Mouse (Mus musculus): ENCODE data around the gene Vps25. TPM values are rescaled to one million over a fixed set of nuclear protein-coding genes. Genes with fewer than 3 reads are reported as not detected.

Gene Vps25
- polyA plus RNA-seq, 1 experiment from 2014 or later = 133 TPM

GRCm38 (mm10) chr11:101245855-101246701, 7.4 kb upstream of the Vps25 start, which contains the start of gene Ramp2:
Gene Ramp2 (plus strand): TSS chr11:101246028.
- Histone ChIP-seq H3K27ac (replicated peaks) (peak within 1 kb of the TSS; percentile 85), H3K9ac (peak within 1 kb of the TSS; percentile 69), H3K4me3 (replicated peaks) (peak within 1 kb of the TSS; percentile 68), H3K36me3 (no peaks in the 10 kb centered on the region), H3K9me3 (replicated peaks) (no peaks in the 10 kb centered on the region), H3K4me2 (replicated peaks) (peak within 1 kb of the TSS; percentile 93), H3K4me1 (peaks cover 35% of the 10 kb centered on the region), H3K27me3 (0 out of 2 replicates have a peak, but pooled peaks cover 9% of the 10 kb centered on the region)
- under 1% methylated on average over 61 of the region's 63 CpGs for WGBS
- ATAC-seq (ENCODE audit: insufficient number of reproducible peaks, low FRiP score, low TSS enrichment, low read depth) = peak; percentile 67

- WGBS = 11% methylated on average over 7 of the region's 7 CpGs
- 0 out of 2 replicates have a peak, but pooled peaks have one; percentile 5 for ATAC-seq (ENCODE audit: insufficient number of reproducible peaks, low FRiP score, low TSS enrichment, low read depth)
- Histone ChIP-seq H3K27me3 (0 out of 2 replicates have a peak, but pooled peaks cover 9% of the 10 kb centered on the region), H3K9ac (peak overlapping the region; percentile 69), H3K9me3 (replicated peaks) (no peaks in the 10 kb centered on the region), H3K36me3 (no peaks in the 10 kb centered on the region), H3K27ac (replicated peaks) (peak overlapping the region; percentile 85), H3K4me3 (replicated peaks) (peak overlapping the region; percentile 68), H3K4me2 (replicated peaks) (peak overlapping the region; percentile 93), H3K4me1 (peaks cover 35% of the 10 kb centered on the region)
Measured at GRCm38 (mm10) chr11:101246702-101247012, 6.8 kb upstream of the Vps25 start.

- no peak for ATAC-seq (ENCODE audit: insufficient number of reproducible peaks, low FRiP score, low TSS enrichment, low read depth)
- Histone ChIP-seq H3K36me3 (no peaks in the 10 kb centered on the region), H3K4me3 (replicated peaks) (peak overlapping the region; percentile 68), H3K27ac (replicated peaks) (0 out of 2 replicates have a peak overlapping the region, but pooled peaks have one; percentile 85), H3K4me1 (peaks cover 35% of the 10 kb centered on the region), H3K27me3 (0 out of 2 replicates have a peak, but pooled peaks cover 9% of the 10 kb centered on the region), H3K9me3 (replicated peaks) (no peaks in the 10 kb centered on the region), H3K9ac (no peak overlapping the region), H3K4me2 (replicated peaks) (peak overlapping the region; percentile 93)
- WGBS = 80% methylated on average over 6 of the region's 6 CpGs
Measured at GRCm38 (mm10) chr11:101247521-101248030, 5.9 kb upstream of the Vps25 start.

DNA sequence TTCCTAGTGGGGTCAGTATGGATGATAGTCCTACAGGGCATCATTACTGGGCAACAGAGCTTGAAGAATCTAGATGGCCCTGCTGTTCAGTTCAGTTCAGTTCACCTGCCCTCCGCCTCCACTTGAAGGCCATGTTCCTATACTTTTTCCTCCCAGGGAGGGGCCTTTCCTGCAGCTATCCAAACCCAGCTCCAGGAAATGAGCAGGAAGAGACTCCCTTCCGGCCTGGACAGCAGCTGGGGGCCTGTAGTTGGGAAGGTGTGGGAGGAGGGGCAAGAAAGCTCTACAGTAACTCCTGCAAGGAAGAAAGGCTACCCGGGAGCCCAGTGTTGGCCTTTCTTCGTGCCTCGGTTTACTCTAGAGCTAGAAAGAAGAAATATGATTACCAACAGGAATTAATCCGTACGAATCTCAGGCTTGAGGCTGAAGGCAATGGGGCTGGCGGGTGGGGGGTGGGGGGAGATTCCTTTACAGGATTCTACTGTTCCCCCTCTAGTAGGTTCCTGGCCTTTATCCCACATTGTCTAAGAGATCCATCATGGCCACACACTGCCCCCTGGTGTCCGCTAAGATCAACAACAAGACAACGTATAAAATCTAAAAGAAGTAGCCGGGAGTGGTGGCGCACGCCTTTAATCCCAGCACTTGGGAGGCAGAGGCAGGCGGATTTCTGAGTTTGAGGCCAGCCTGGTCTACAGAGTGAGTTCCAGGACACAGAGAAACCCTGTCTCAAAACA, 5.1 kb upstream of the Vps25 start:
- Histone ChIP-seq H3K27me3 (0 out of 2 replicates have a peak, but pooled peaks cover 9% of the 10 kb centered on the region), H3K4me1 (peaks cover 38% of the 10 kb centered on the region), H3K36me3 (no peaks in the 10 kb centered on the region), H3K9ac (no peak overlapping the region), H3K4me3 (replicated peaks) (no peak overlapping the region; the same call in 1 of the 2 replicates), H3K4me2 (replicated peaks) (peak overlapping the region; percentile 17), H3K9me3 (replicated peaks) (no peaks in the 10 kb centered on the region), H3K27ac (replicated peaks) (peak overlapping the region; percentile 23; the same call in 1 of the 2 replicates)
- ATAC-seq (ENCODE audit: insufficient number of reproducible peaks, low FRiP score, low TSS enrichment, low read depth) = no peak
- WGBS = 28% methylated on average over 14 of the region's 14 CpGs

- no peak overlapping the region for H3K27ac ChIP-seq (replicated peaks)
- ATAC-seq (ENCODE audit: insufficient number of reproducible peaks, low FRiP score, low TSS enrichment, low read depth) = no peak
- no peak overlapping the region for H3K4me3 ChIP-seq (replicated peaks)
- 70% methylated on average over 2 of the region's 2 CpGs for WGBS
- peaks cover 3% of the 10 kb centered on the region; the same call in 1 of the 2 replicates for H3K36me3 ChIP-seq
- no peak overlapping the region for H3K9ac ChIP-seq
- peaks cover 37% of the 10 kb centered on the region for H3K4me1 ChIP-seq
- H3K4me2 ChIP-seq (replicated peaks) = no peak overlapping the region
- H3K27me3 ChIP-seq = 0 out of 2 replicates have a peak, but pooled peaks cover 9% of the 10 kb centered on the region
- no peaks in the 10 kb centered on the region for H3K9me3 ChIP-seq (replicated peaks)
Measured at GRCm38 (mm10) chr11:101251031-101251430, 2.5 kb upstream of the Vps25 start.

GRCm38 (mm10) chr11:101252941-101253340, 566 bp upstream of the Vps25 start:
- H3K4me3 ChIP-seq (replicated peaks) = peak overlapping the region; percentile 90
- H3K27me3 ChIP-seq = 0 out of 2 replicates have a peak, but pooled peaks cover under 1% of the 10 kb centered on the region
- peak overlapping the region; percentile 88 for H3K4me2 ChIP-seq (replicated peaks)
- peaks cover 26% of the 10 kb centered on the region for H3K4me1 ChIP-seq
- H3K9ac ChIP-seq = peak overlapping the region; percentile 87; the same call in 1 of the 2 replicates
- H3K36me3 ChIP-seq = peaks cover 11% of the 10 kb centered on the region; the same call in 1 of the 2 replicates
- peak overlapping the region; percentile 95 for H3K27ac ChIP-seq (replicated peaks)
- WGBS = 4% methylated on average over 7 of the region's 7 CpGs
- ATAC-seq (ENCODE audit: insufficient number of reproducible peaks, low FRiP score, low TSS enrichment, low read depth) = no peak
- no peaks in the 10 kb centered on the region for H3K9me3 ChIP-seq (replicated peaks)

DNA sequence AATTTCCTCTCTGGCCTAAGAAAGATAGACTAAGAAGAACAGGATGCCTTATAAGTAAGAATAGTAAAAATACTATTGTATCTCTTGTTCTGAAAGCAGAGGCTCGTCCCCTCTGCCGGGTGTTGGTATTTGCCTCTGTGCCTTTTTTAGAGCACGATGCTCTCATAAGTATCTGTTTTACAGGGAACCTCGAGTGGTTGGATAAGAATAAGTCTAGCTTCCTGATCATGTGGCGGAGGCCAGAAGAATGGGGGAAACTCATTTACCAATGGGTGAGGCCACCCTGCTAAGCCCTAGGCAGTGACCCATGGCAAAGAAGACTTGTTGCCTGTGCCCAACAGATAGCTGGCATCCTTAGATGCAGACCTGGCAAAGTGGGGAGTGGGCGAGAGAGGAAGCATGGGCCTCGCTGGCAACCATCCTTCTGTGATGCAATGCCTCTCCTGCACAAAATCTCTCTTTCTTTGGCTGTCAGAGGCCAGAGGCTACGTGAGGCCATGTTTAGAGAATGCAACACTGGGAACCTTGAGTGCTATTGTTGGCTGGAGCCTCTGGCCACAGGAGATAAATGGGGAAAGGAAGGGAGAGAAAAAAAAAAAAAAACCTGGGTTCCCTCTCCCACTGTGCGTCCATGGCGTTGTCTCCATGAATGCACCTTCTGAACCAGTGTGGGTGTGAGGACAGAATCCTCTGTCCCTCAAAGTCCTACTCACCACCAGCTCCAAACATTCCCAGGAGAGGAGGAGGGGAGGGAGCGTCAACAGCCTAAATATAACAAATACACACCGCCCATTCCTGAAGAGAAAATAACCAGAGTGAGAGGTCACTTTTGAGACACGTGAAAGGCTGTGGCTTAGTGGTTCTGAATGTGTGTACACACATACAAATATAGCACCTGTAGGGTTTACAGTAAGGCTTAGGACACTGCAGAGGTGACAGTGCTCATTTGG, 2.6 kb downstream of the Vps25 start:
- WGBS = 88% methylated on average over 13 of the region's 13 CpGs
- Histone ChIP-seq H3K36me3 (peaks cover 16% of the 10 kb centered on the region), H3K9ac (no peak overlapping the region), H3K27ac (replicated peaks) (no peak overlapping the region), H3K4me2 (replicated peaks) (no peak overlapping the region), H3K4me3 (replicated peaks) (no peak overlapping the region), H3K9me3 (replicated peaks) (no peaks in the 10 kb centered on the region), H3K4me1 (peaks cover 47% of the 10 kb centered on the region), H3K27me3 (no peaks in the 10 kb centered on the region)
- no peak for ATAC-seq (ENCODE audit: insufficient number of reproducible peaks, low FRiP score, low TSS enrichment, low read depth)

- Histone ChIP-seq H3K9me3 (replicated peaks) (no peaks in the 10 kb centered on the region), H3K4me1 (peaks cover 64% of the 10 kb centered on the region), H3K9ac (no peak overlapping the region), H3K27me3 (peaks cover 25% of the 10 kb centered on the region), H3K27ac (replicated peaks) (peak overlapping the region; percentile 81), H3K4me2 (replicated peaks) (peak overlapping the region; percentile 98), H3K36me3 (peaks cover 16% of the 10 kb centered on the region), H3K4me3 (replicated peaks) (peak overlapping the region; percentile 65; the same call in 1 of the 2 replicates)
- 28% methylated on average over 6 of the region's 6 CpGs for WGBS
- ATAC-seq (ENCODE audit: insufficient number of reproducible peaks, low FRiP score, low TSS enrichment, low read depth) = no peak
Measured at GRCm38 (mm10) chr11:101259261-101259712, 5.8 kb downstream of the Vps25 start.

- Histone ChIP-seq H3K4me3 (replicated peaks) (peak within 1 kb of the TSS; percentile 65), H3K4me2 (replicated peaks) (peak within 1 kb of the TSS; percentile 98), H3K9me3 (replicated peaks) (no peaks in the 10 kb centered on the region), H3K27me3 (peaks cover 32% of the 10 kb centered on the region), H3K36me3 (peaks cover 16% of the 10 kb centered on the region), H3K27ac (replicated peaks) (peak within 1 kb of the TSS; percentile 81), H3K9ac (peak within 1 kb of the TSS; percentile 58), H3K4me1 (peaks cover 66% of the 10 kb centered on the region)
- under 1% methylated on average over 43 of the region's 43 CpGs for WGBS
- peak; percentile 87 for ATAC-seq (ENCODE audit: insufficient number of reproducible peaks, low FRiP score, low TSS enrichment, low read depth)
Measured at GRCm38 (mm10) chr11:101259948-101260825, 6.7 kb downstream of the Vps25 start, which contains the start of gene Wnk4. Gene Wnk4 (plus strand): TSS chr11:101260567.

All from embryonic facial prominence, embryonic 15.5 days (tissue).